Mouse (Mus musculus): ENCODE results near the gene Scarb1.

DNA sequence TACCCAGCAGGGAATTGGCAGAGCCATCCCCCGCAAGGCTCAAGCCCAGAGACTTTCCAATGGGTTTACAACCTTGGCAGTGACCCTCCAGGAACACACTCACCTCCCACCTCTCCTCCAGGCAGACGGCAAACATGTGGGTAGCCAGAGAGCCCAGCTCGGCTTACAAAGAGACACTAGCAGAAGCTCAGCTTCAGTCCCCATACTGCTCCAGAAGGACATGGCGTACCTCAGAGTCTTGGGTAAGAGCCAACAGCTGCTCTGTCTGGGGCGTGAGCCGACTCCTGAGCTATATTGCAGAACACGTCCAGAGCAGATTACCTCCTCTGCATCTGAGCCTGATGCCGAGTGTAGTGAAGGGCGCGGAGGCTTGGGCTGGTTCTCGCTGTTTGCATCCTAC lies 15.0 kb downstream of the Scarb1 start:
- no peak for TF ChIP-seq POLR2A (IDR thresholded peaks at IDR 0.05; ENCODE audit: borderline replicate concordance, extremely low read depth, insufficient read depth, insufficient read length, poor library complexity, severe bottlenecking)
- TF ChIP-seq CTCF (IDR thresholded peaks at IDR 0.05; ENCODE audit: borderline replicate concordance, extremely low read depth, insufficient read depth, insufficient read length), result no peak
